Mouse (Mus musculus): ENCODE measurements around the gene Ramp2.

DNA sequence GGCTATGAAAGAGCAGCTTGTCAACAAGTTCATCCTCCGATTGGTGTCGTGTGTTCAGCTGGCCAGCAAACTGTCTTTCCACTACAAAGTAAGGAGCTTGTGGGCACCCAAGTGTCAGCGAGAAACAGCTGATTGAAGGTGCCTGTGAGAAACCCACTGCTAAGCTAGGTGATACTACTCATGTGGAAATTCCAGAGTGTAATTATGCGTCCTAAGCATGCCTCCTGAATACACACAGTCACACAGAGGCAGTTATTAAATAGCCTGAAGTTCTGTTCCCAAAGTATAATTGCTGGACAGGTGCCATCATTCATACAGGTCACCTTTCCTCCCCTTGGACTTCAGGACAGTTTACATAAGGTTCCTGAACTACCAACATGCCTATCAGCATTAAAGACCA, 38.0 kb downstream of the Ramp2 start:
- TF ChIP-seq CTCF (IDR thresholded peaks at IDR 0.05; ENCODE audit: borderline replicate concordance, insufficient read depth, low read length) (no peak), POLR2A (IDR thresholded peaks at IDR 0.05; ENCODE audit: low read depth, low read length) (no peak)

All from embryonic fibroblast, embryonic 13.5 days (primary cell).